Mouse (Mus musculus): ENCODE data around the gene Cd1d1. TPM values are rescaled to one million over a fixed set of nuclear protein-coding genes. Genes with fewer than 3 reads are reported as not detected.
"Not testable (repeated sequence)": the region's sequence is repeated elsewhere in the genome, so short reads cannot be mapped to it uniquely, and the experiment has no call there.

The Cd1d1 gene
- 56.4 and 61.6 TPM in 2 replicates for polyA plus RNA-seq (2015; fragmentation: Nextera tagmentation; extraction: Ambion mirVana)

GRCm38 (mm10) chr3:86999415-86999740 is at the start of gene Cd1d1:
TSS of gene Cd1d1 (minus strand) at chr3:86999441.
- H3K4me2 ChIP-seq, result peak within 1 kb of the TSS; percentile 73

GRCm38 (mm10) chr3:87047801-87048200 is 48.6 kb upstream of the Cd1d1 start:
- ATAC-seq (replicated peaks; ENCODE audit: insufficient number of reproducible peaks, insufficient read depth, low FRiP score, low read depth), result no peak
- 85% methylated on average over 5 of the region's 5 CpGs for WGBS
- H3K4me1 ChIP-seq (replicated peaks), result no peaks in the 10 kb centered on the region
- no peaks in the 10 kb centered on the region for H3K9me3 ChIP-seq (replicated peaks)
- H3K4me2 ChIP-seq, result no peak overlapping the region
- no peak overlapping the region for H3K4me3 ChIP-seq
- H3K36me3 ChIP-seq, result no peaks in the 10 kb centered on the region
- H3K27ac ChIP-seq, result no peak overlapping the region
- no peaks in the 10 kb centered on the region for H3K27me3 ChIP-seq
- no peak overlapping the region for H3K9ac ChIP-seq

More at GRCm38 (mm10) chr3:86999415-86999740, at the start of gene Cd1d1:
- Histone ChIP-seq H3K36me3 (no peaks in the 10 kb centered on the region), H3K27ac (peak within 1 kb of the TSS; percentile 93), H3K4me3 (peak within 1 kb of the TSS; percentile 61), H3K4me1 (replicated peaks) (peaks cover 16% of the 10 kb centered on the region), H3K9me3 (replicated peaks) (no peaks in the 10 kb centered on the region), H3K27me3 (no peaks in the 10 kb centered on the region), H3K9ac (peak within 1 kb of the TSS; percentile 75)
- no peak for ATAC-seq (replicated peaks; ENCODE audit: insufficient number of reproducible peaks, insufficient read depth, low FRiP score, low read depth)
- WGBS, result 25% methylated on average over 8 of the region's 8 CpGs

GRCm38 (mm10) chr3:87041733-87042132 is 42.5 kb upstream of the Cd1d1 start:
- Histone ChIP-seq H3K4me3 (no peak overlapping the region), H3K9me3 (replicated peaks) (no peaks in the 10 kb centered on the region), H3K4me2 (no peak overlapping the region), H3K9ac (no peak overlapping the region), H3K27me3 (no peaks in the 10 kb centered on the region), H3K36me3 (no peaks in the 10 kb centered on the region), H3K4me1 (replicated peaks) (no peaks in the 10 kb centered on the region), H3K27ac (no peak overlapping the region)
- 76% methylated on average over 2 of the region's 2 CpGs for WGBS
- ATAC-seq (replicated peaks; ENCODE audit: insufficient number of reproducible peaks, insufficient read depth, low FRiP score, low read depth), result no peak

GRCm38 (mm10) chr3:87038500-87038899 is 39.3 kb upstream of the Cd1d1 start:
- Histone ChIP-seq H3K9ac (no peak overlapping the region), H3K4me3 (no peak overlapping the region), H3K36me3 (no peaks in the 10 kb centered on the region), H3K27ac (no peak overlapping the region), H3K27me3 (no peaks in the 10 kb centered on the region), H3K4me1 (replicated peaks) (no peaks in the 10 kb centered on the region), H3K4me2 (no peak overlapping the region), H3K9me3 (replicated peaks) (no peaks in the 10 kb centered on the region)
- ATAC-seq (replicated peaks; ENCODE audit: insufficient number of reproducible peaks, insufficient read depth, low FRiP score, low read depth), result no peak
- 77% methylated on average over 6 of the region's 6 CpGs for WGBS

GRCm38 (mm10) chr3:87034061-87034460 is 34.8 kb upstream of the Cd1d1 start:
- Histone ChIP-seq H3K36me3 (no peaks in the 10 kb centered on the region), H3K4me3 (no peak overlapping the region), H3K27ac (no peak overlapping the region), H3K4me2 (no peak overlapping the region), H3K4me1 (replicated peaks) (no peaks in the 10 kb centered on the region), H3K9me3 (replicated peaks) (no peaks in the 10 kb centered on the region), H3K27me3 (no peaks in the 10 kb centered on the region), H3K9ac (no peak overlapping the region)
- WGBS, result 79% methylated on average over 4 of the region's 4 CpGs
- no peak for ATAC-seq (replicated peaks; ENCODE audit: insufficient number of reproducible peaks, insufficient read depth, low FRiP score, low read depth)

- ATAC-seq (replicated peaks; ENCODE audit: insufficient number of reproducible peaks, insufficient read depth, low FRiP score, low read depth), result no peak
These were observed 34.1 kb upstream of the Cd1d1 start for GRCm38 (mm10) chr3:87033357-87033756.

GRCm38 (mm10) chr3:87030855-87031254 is 31.6 kb upstream of the Cd1d1 start:
- no peaks in the 10 kb centered on the region for H3K36me3 ChIP-seq
- H3K4me1 ChIP-seq (replicated peaks), result no peaks in the 10 kb centered on the region
- no peak overlapping the region for H3K4me3 ChIP-seq
- no peak overlapping the region for H3K27ac ChIP-seq
- WGBS, result 17% methylated on average over 6 of the region's 6 CpGs
- no peak for ATAC-seq (replicated peaks; ENCODE audit: insufficient number of reproducible peaks, insufficient read depth, low FRiP score, low read depth)
- H3K9me3 ChIP-seq (replicated peaks), result no peaks in the 10 kb centered on the region
- H3K4me2 ChIP-seq, result no peak overlapping the region
- no peaks in the 10 kb centered on the region for H3K27me3 ChIP-seq
- no peak overlapping the region for H3K9ac ChIP-seq

More at GRCm38 (mm10) chr3:87033357-87033756, 34.1 kb upstream of the Cd1d1 start:
- Histone ChIP-seq H3K4me1 (replicated peaks) (no peaks in the 10 kb centered on the region), H3K27ac (no peak overlapping the region), H3K4me3 (no peak overlapping the region), H3K9ac (no peak overlapping the region), H3K27me3 (no peaks in the 10 kb centered on the region), H3K36me3 (no peaks in the 10 kb centered on the region), H3K4me2 (no peak overlapping the region), H3K9me3 (replicated peaks) (no peaks in the 10 kb centered on the region)
- WGBS, result 15% methylated on average over 8 of the region's 8 CpGs

GRCm38 (mm10) chr3:87017707-87018106 is 18.5 kb upstream of the Cd1d1 start:
- no peak for ATAC-seq (replicated peaks; ENCODE audit: insufficient number of reproducible peaks, insufficient read depth, low FRiP score, low read depth)
- no peaks in the 10 kb centered on the region for H3K36me3 ChIP-seq
- WGBS, result 70% methylated on average over 2 of the region's 2 CpGs

GRCm38 (mm10) chr3:87017001-87017400 is 17.8 kb upstream of the Cd1d1 start:
- H3K36me3 ChIP-seq, result no peaks in the 10 kb centered on the region

More at GRCm38 (mm10) chr3:87017707-87018106, 18.5 kb upstream of the Cd1d1 start:
- Histone ChIP-seq H3K9me3 (replicated peaks) (no peaks in the 10 kb centered on the region), H3K4me1 (replicated peaks) (no peaks in the 10 kb centered on the region), H3K27ac (no peak overlapping the region), H3K4me3 (no peak overlapping the region), H3K4me2 (no peak overlapping the region), H3K9ac (no peak overlapping the region), H3K27me3 (no peaks in the 10 kb centered on the region)

GRCm38 (mm10) chr3:87015931-87016330 is 16.7 kb upstream of the Cd1d1 start:
- Histone ChIP-seq H3K36me3 (no peaks in the 10 kb centered on the region), H3K27ac (no peak overlapping the region)
- WGBS, result 59% methylated on average over 4 of the region's 4 CpGs

More at GRCm38 (mm10) chr3:87017001-87017400, 17.8 kb upstream of the Cd1d1 start:
- 76% methylated on average over 1 of the region's 1 CpGs for WGBS
- Histone ChIP-seq H3K27me3 (no peaks in the 10 kb centered on the region), H3K4me2 (no peak overlapping the region), H3K9me3 (replicated peaks) (no peaks in the 10 kb centered on the region), H3K4me1 (replicated peaks) (no peaks in the 10 kb centered on the region), H3K4me3 (no peak overlapping the region), H3K9ac (no peak overlapping the region), H3K27ac (no peak overlapping the region)
- ATAC-seq (replicated peaks; ENCODE audit: insufficient number of reproducible peaks, insufficient read depth, low FRiP score, low read depth), result no peak

GRCm38 (mm10) chr3:87012406-87012805 is 13.2 kb upstream of the Cd1d1 start:
- H3K9me3 ChIP-seq (replicated peaks); H3K4me3 ChIP-seq; H3K9ac ChIP-seq; H3K4me2 ChIP-seq; H3K36me3 ChIP-seq; H3K4me1 ChIP-seq (replicated peaks); ATAC-seq (replicated peaks; ENCODE audit: insufficient number of reproducible peaks, insufficient read depth, low FRiP score, low read depth); H3K27me3 ChIP-seq; H3K27ac ChIP-seq: not testable (repeated sequence)
- 65% methylated on average over 3 of the region's 3 CpGs for WGBS

More at GRCm38 (mm10) chr3:87015931-87016330, 16.7 kb upstream of the Cd1d1 start:
- no peak overlapping the region for H3K9ac ChIP-seq
- H3K4me2 ChIP-seq, result no peak overlapping the region
- no peak overlapping the region for H3K4me3 ChIP-seq
- ATAC-seq (replicated peaks; ENCODE audit: insufficient number of reproducible peaks, insufficient read depth, low FRiP score, low read depth), result no peak
- no peaks in the 10 kb centered on the region for H3K4me1 ChIP-seq (replicated peaks)
- no peaks in the 10 kb centered on the region for H3K27me3 ChIP-seq
- no peaks in the 10 kb centered on the region for H3K9me3 ChIP-seq (replicated peaks)

GRCm38 (mm10) chr3:87008281-87008680 is 9.0 kb upstream of the Cd1d1 start:
- WGBS, result 67% methylated on average over 1 of the region's 1 CpGs
- H3K36me3 ChIP-seq; H3K4me1 ChIP-seq (replicated peaks); H3K9me3 ChIP-seq (replicated peaks); H3K9ac ChIP-seq; H3K27me3 ChIP-seq; H3K27ac ChIP-seq; H3K4me2 ChIP-seq; ATAC-seq (replicated peaks; ENCODE audit: insufficient number of reproducible peaks, insufficient read depth, low FRiP score, low read depth); H3K4me3 ChIP-seq: not testable (repeated sequence)
